Mouse (Mus musculus) layer of hippocampus, postnatal 14 days (tissue): ENCODE data around the gene Npy4r. TPM values are rescaled to one million over a fixed set of nuclear protein-coding genes. Genes with fewer than 3 reads are reported as not detected.
A peak's percentile ranks its signal among the peaks of the same experiment; 100 is the strongest.

Source experiments
- DNase-seq, 2 experiments: peaks; one replicate each; pipeline ENCODE4 v3.0.0; 2021 to 2022; ENCODE audit warnings: low spot score in 2 of 2, mixed read lengths in 1 of 2
- total RNA-seq, 2 experiments: library from RNA; stranded (reverse); gene quantifications; 2 replicates each; pipeline ENCODE4 v1.2.3; 2021

The Npy4r gene
- total RNA-seq, 2 experiments from 2014 or later = 0.10 TPM; not detected in 1

- no peak for DNase-seq
These were observed 32.0 kb downstream of the Npy4r start for GRCm38 (mm10) chr14:34120016-34120910.

GRCm38 (mm10) chr14:34119046-34119723, 33.1 kb downstream of the Npy4r start:
- no peak for DNase-seq

GRCm38 (mm10) chr14:34114311-34114710, 38.0 kb downstream of the Npy4r start:
- peak in 1 of 2 experiments; percentile 5 for DNase-seq

- no peak for DNase-seq
These were observed 44.7 kb downstream of the Npy4r start for GRCm38 (mm10) chr14:34107594-34107993.

GRCm38 (mm10) chr14:34106389-34107062, 45.8 kb downstream of the Npy4r start:
- DNase-seq = peak in 1 of 2 experiments; percentile 5

GRCm38 (mm10) chr14:34104892-34105291, 47.4 kb downstream of the Npy4r start:
- DNase-seq = peak; percentile 39 to 54

- DNase-seq = no peak
These were observed 48.4 kb downstream of the Npy4r start for GRCm38 (mm10) chr14:34103855-34104254.

GRCm38 (mm10) chr14:34102601-34103000, 49.7 kb downstream of the Npy4r start, which contains the start of gene A630023A22Rik:
Gene A630023A22Rik, minus strand, starts transcription at chr14:34102754.
- DNase-seq = no peak

- no peak for DNase-seq
These were observed 56.1 kb downstream of the Npy4r start for GRCm38 (mm10) chr14:34096161-34096560.

Other genes starting within 250 kb of the Npy4r start
- gene Gdf10, start 228.9 kb downstream of the Npy4r start, total RNA-seq = 1 to 10 TPM; 9.3 TPM
- not detected for gene Gdf2, start 211.4 kb downstream of the Npy4r start, total RNA-seq
- under 1 TPM; 0.09 to 0.10 TPM for gene Rbp3, start 198.5 kb downstream of the Npy4r start, total RNA-seq
- gene Zfp488, start 173.7 kb downstream of the Npy4r start, total RNA-seq = 10 to 100 TPM in 1 of 2 experiments, 1 to 10 TPM in 1; 9.7 to 10.6 TPM
- not detected for gene Gm30083, start 137.3 kb downstream of the Npy4r start, total RNA-seq
- gene Gm5460, start 135.7 kb downstream of the Npy4r start, total RNA-seq = not detected
- gene Antxrl, start 99.8 kb downstream of the Npy4r start, total RNA-seq = not detected
- gene Anxa8, start 66.5 kb downstream of the Npy4r start, total RNA-seq = under 1 TPM; 0.41 to 0.58 TPM
- not detected for gene A630023A22Rik, start 49.7 kb downstream of the Npy4r start, total RNA-seq
- gene Gprin2, start 49.2 kb upstream of the Npy4r start, total RNA-seq = 1 to 10 TPM; 2.7 to 7.0 TPM
- 1 to 10 TPM; 1.1 to 1.7 TPM for gene Syt15, start 67.1 kb upstream of the Npy4r start, total RNA-seq
- gene Shld2, start 158.0 kb upstream of the Npy4r start, total RNA-seq = 10 to 100 TPM in 1 of 2 experiments, 1 to 10 TPM in 1; 9.7 to 14.5 TPM
- gene Glud1, start 158.2 kb upstream of the Npy4r start, total RNA-seq = 100 to 1,000 TPM; 364 to 392 TPM
- not detected for gene Fam25c, start 202.9 kb upstream of the Npy4r start, total RNA-seq
- 1 to 10 TPM; 2.1 to 4.4 TPM for gene Sncg, start 222.3 kb upstream of the Npy4r start, total RNA-seq
- 1 to 10 TPM; 2.7 to 5.2 TPM for gene Mmrn2, start 223.0 kb upstream of the Npy4r start, total RNA-seq